Mouse (Mus musculus) stomach, embryonic 15.5 days (tissue): ENCODE results near the gene Grid1. TPM values are rescaled to one million over a fixed set of nuclear protein-coding genes. Genes with fewer than 3 reads are reported as not detected.

ENCODE experiments used
- ATAC-seq: fragments of 200-750 bp; cut with Nextera tagmentation; 2 replicates; pipeline ENCODE4 v1.8.0; 2017; ENCODE audit warnings: low read depth, moderate number of reproducible peaks, moderate TSS enrichment; ENCODE audit not compliant: insufficient read depth, low FRiP score
- H3K27ac ChIP-seq: fragments of 300-500 bp; sonication (generic); 2 replicates; pipeline ENCODE4 v1.5.1; 2015; ENCODE audit warnings: mild to moderate bottlenecking, inconsistent platforms
- H3K27me3 ChIP-seq: fragments of 300-500 bp; sonication (generic); replicated peaks from 2 replicates; pipeline ENCODE4 v1.6.1; 2015; ENCODE audit warnings: inconsistent platforms
- H3K36me3 ChIP-seq: fragments of 300-500 bp; sonication (generic); 2 replicates; pipeline ENCODE4 v1.6.1; 2015; ENCODE audit warnings: inconsistent platforms
- H3K4me1 ChIP-seq: fragments of 300-500 bp; sonication (generic); 2 replicates; pipeline ENCODE4 v1.6.1; 2015; ENCODE audit warnings: inconsistent platforms
- H3K4me2 ChIP-seq: fragments of 300-500 bp; sonication (generic); 2 replicates; pipeline ENCODE4 v1.6.1; 2015; ENCODE audit warnings: mild to moderate bottlenecking, inconsistent platforms
- H3K4me3 ChIP-seq: fragments of 300-500 bp; sonication (generic); replicated peaks from 2 replicates; pipeline ENCODE4 v1.5.1; 2015; ENCODE audit warnings: inconsistent platforms
- H3K9ac ChIP-seq: fragments of 300-500 bp; sonication (generic); 2 replicates; pipeline ENCODE4 v1.6.1; 2015; ENCODE audit warnings: inconsistent platforms
- H3K9me3 ChIP-seq: fragments of 300-500 bp; sonication (generic); 2 replicates; pipeline ENCODE4 v1.6.1; 2016; ENCODE audit warnings: inconsistent platforms
- WGBS: fragments of 180-500 bp; shearing (Covaris S2); methylation state at CpG from one replicate; pipeline ENCODE4 v1.1.7; 2015; 5-methylcytosine and 5-hydroxymethylcytosine counted together
- polyA plus RNA-seq: library from polyadenylated mRNA; unstranded; fragments of >200 nt; fragmentation: Nextera tagmentation; extraction: Ambion mirVana; gene quantifications from 2 replicates; pipeline ENCODE4 v1.2.1, GENCODE M21; 2015

Gene Grid1
- polyA plus RNA-seq = 0.76 and 1.4 TPM in 2 replicates

GRCm38 (mm10) chr14:34819919-34820652 lies at the start of gene Grid1:
Grid1 (plus strand) TSS chr14:34820108.
- H3K4me2 ChIP-seq = peak within 1 kb of the TSS; percentile 88
- no peak within 1 kb of the TSS for H3K9ac ChIP-seq
- peaks cover 81% of the 10 kb centered on the region for H3K27me3 ChIP-seq
- H3K4me3 ChIP-seq = peak within 1 kb of the TSS; percentile 51
- peak; percentile 37; the same call in 1 of the 2 replicates for ATAC-seq
- no peak within 1 kb of the TSS for H3K27ac ChIP-seq
- no peaks in the 10 kb centered on the region for H3K9me3 ChIP-seq
- WGBS = under 1% methylated on average over 80 of the region's 96 CpGs
- no peaks in the 10 kb centered on the region for H3K36me3 ChIP-seq
- H3K4me1 ChIP-seq = peaks cover 23% of the 10 kb centered on the region

GRCm38 (mm10) chr14:34770467-34770866 lies 49.4 kb upstream of the Grid1 start:
- WGBS = 83% methylated on average over 6 of the region's 6 CpGs
- Histone ChIP-seq H3K4me2 (no peak overlapping the region), H3K4me3 (no peak overlapping the region), H3K9ac (no peak overlapping the region), H3K27me3 (0 out of 2 replicates have a peak, but pooled peaks cover 3% of the 10 kb centered on the region), H3K9me3 (no peaks in the 10 kb centered on the region), H3K27ac (no peak overlapping the region), H3K4me1 (peaks cover 10% of the 10 kb centered on the region), H3K36me3 (no peaks in the 10 kb centered on the region)
- no peak for ATAC-seq

DNA sequence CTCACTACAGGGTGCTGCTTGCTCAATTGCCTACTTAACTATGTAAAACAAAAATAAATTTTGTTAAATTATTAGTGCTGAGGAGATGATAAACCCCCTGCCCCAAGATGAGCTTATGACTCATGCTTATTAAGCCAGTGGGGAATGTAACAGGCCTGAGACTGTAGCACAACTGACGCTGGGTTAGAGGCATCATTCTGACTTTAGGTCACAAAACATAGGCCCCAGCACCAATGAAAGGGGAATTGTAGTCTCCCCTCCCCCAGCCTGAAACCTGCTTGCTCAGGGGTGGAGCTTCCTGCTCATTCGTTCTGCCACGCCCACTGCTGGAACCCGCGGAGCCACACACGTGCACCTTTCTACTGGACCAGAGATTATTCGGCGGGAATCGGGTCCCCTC lies 48.3 kb upstream of the Grid1 start:
- peaks cover 10% of the 10 kb centered on the region for H3K4me1 ChIP-seq
- no peak for ATAC-seq
- WGBS = 35% methylated on average over 9 of the region's 9 CpGs
- H3K36me3 ChIP-seq = no peaks in the 10 kb centered on the region
- 0 out of 2 replicates have a peak, but pooled peaks cover 3% of the 10 kb centered on the region for H3K27me3 ChIP-seq
- H3K4me2 ChIP-seq = no peak overlapping the region
- H3K4me3 ChIP-seq = no peak overlapping the region
- no peak overlapping the region for H3K9ac ChIP-seq
- no peaks in the 10 kb centered on the region for H3K9me3 ChIP-seq
- H3K27ac ChIP-seq = no peak overlapping the region

- no peak overlapping the region for H3K4me3 ChIP-seq
- no peak overlapping the region for H3K27ac ChIP-seq
- H3K4me1 ChIP-seq = peaks cover 10% of the 10 kb centered on the region
- no peaks in the 10 kb centered on the region for H3K36me3 ChIP-seq
- WGBS = 57% methylated on average over 7 of the region's 7 CpGs
- 0 out of 2 replicates have a peak, but pooled peaks cover 3% of the 10 kb centered on the region for H3K27me3 ChIP-seq
- no peaks in the 10 kb centered on the region for H3K9me3 ChIP-seq
- ATAC-seq = no peak
- no peak overlapping the region for H3K9ac ChIP-seq
- H3K4me2 ChIP-seq = no peak overlapping the region
Measured at GRCm38 (mm10) chr14:34772132-34772531, 47.8 kb upstream of the Grid1 start.

- no peak overlapping the region for H3K4me2 ChIP-seq
- no peaks in the 10 kb centered on the region for H3K36me3 ChIP-seq
- H3K4me3 ChIP-seq = no peak overlapping the region
- H3K27me3 ChIP-seq = 0 out of 2 replicates have a peak, but pooled peaks cover 3% of the 10 kb centered on the region
- no peak for ATAC-seq
- H3K9me3 ChIP-seq = no peaks in the 10 kb centered on the region
- H3K4me1 ChIP-seq = peaks cover 10% of the 10 kb centered on the region
- H3K27ac ChIP-seq = no peak overlapping the region
- 54% methylated on average over 3 of the region's 3 CpGs for WGBS
- H3K9ac ChIP-seq = no peak overlapping the region
Measured at GRCm38 (mm10) chr14:34773681-34774080, 46.2 kb upstream of the Grid1 start.

DNA sequence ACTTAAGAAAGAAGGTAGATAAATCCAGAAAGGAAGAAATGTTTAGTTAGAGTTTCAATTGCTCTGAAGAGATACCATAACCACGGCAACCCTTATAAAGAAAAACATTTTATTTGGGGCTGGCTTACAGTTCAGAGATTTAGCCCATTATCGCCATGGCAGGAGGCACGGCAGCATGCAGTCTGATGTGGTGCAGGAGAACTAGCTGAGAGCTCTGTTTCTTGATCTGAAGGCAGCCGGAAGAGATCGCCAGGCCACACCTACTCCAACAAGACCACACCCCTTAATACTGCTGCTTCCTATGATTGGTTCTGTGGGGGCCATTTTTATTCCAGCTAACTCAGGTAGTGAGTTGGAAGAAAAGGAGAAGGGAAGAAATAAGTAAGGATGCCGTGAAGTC lies 45.7 kb upstream of the Grid1 start:
- peaks cover 6% of the 10 kb centered on the region for H3K4me1 ChIP-seq
- no peak overlapping the region for H3K27ac ChIP-seq
- no peaks in the 10 kb centered on the region for H3K9me3 ChIP-seq
- no peak overlapping the region for H3K9ac ChIP-seq
- ATAC-seq = no peak
- 0 out of 2 replicates have a peak, but pooled peaks cover 3% of the 10 kb centered on the region for H3K27me3 ChIP-seq
- whole genome bisulfite sequencing = 76% methylated on average over 6 of the region's 6 CpGs
- H3K36me3 ChIP-seq = no peaks in the 10 kb centered on the region
- H3K4me2 ChIP-seq = no peak overlapping the region
- no peak overlapping the region for H3K4me3 ChIP-seq

DNA sequence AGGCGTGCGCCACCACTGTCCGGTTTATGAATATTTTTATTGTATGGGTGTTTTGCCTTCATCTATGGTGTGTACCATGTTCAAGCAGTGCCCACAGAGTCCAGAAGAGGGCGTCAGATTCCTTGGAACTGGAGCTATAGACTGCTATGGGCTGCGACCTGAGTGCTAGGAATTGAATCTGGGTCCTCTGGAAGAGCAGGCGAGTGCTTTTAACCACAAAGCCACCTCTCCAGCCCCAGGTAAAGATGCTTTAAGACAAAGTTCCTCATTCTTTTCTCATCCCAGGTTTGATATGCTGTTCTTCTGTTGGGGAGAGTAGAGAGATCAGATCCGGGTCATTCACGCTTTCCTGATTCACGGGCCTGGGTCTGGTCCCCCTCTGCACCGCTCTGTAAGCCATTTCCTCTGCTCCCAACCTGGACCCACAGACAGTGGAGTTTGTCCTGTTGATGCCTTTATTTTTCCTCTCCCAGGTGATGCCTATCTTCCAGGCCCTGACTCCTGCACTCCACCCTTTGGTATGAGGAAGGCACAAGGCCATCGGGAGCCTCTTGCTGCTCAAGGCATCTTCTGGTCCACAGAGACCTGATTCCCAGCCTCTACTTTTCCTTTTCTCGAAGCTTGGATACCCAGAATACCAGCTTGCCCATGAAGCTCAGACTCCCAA lies 43.1 kb upstream of the Grid1 start:
- H3K9me3 ChIP-seq = no peaks in the 10 kb centered on the region
- no peak overlapping the region for H3K4me3 ChIP-seq
- no peaks in the 10 kb centered on the region for H3K36me3 ChIP-seq
- H3K27ac ChIP-seq = no peak overlapping the region
- no peaks in the 10 kb centered on the region for H3K27me3 ChIP-seq
- WGBS = 85% methylated on average over 12 of the region's 12 CpGs
- H3K4me2 ChIP-seq = no peak overlapping the region
- H3K9ac ChIP-seq = no peak overlapping the region
- no peak for ATAC-seq
- no peaks in the 10 kb centered on the region for H3K4me1 ChIP-seq

DNA sequence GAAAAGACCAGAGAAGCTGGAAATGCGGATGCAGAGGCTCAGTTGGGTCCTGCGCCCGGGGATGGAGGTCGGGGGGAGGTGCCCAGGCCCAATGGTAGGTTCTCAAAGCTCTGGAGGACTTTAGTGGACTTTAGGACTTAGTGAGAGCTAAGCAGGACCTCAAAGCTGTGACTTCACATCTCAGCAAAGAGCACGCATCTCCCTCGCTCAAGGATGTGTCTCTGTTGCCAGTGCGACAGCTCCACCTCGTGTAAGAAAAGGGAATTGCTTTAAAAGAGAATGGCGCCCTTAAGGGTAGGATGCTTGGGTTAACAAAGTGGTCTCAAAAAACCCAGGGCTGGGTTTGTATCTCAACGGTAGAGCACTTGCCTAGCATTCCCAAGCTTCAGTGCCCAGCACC lies 42.1 kb upstream of the Grid1 start:
- H3K4me2 ChIP-seq = no peak overlapping the region
- H3K9ac ChIP-seq = no peak overlapping the region
- ATAC-seq = 0 out of 2 replicates have a peak, but pooled peaks have one; percentile 20
- no peaks in the 10 kb centered on the region for H3K4me1 ChIP-seq
- no peaks in the 10 kb centered on the region for H3K9me3 ChIP-seq
- H3K27ac ChIP-seq = no peak overlapping the region
- no peaks in the 10 kb centered on the region for H3K36me3 ChIP-seq
- H3K4me3 ChIP-seq = no peak overlapping the region
- no peaks in the 10 kb centered on the region for H3K27me3 ChIP-seq
- 14% methylated on average over 10 of the region's 10 CpGs for WGBS

DNA sequence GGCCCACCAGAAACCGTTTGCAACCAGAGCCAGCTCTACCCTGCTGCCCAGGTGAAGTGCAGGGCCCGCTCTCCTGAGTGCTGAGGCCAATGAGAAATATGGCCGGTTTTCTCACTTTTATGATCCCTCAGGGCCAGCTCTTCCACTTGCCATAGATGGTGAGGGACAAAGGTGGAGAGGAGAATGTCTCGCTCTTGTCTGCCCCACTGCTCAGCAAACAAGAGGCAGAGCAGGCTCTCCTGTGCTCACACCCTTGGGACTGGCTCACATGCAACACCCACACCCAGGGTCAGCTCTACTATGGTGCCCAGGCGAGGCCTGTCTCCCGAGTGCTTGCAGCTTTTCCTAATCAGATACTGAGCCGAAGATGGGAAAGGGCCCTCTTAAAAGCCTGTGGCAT lies 41.1 kb upstream of the Grid1 start:
- Histone ChIP-seq H3K4me1 (no peaks in the 10 kb centered on the region), H3K9me3 (no peaks in the 10 kb centered on the region), H3K36me3 (no peaks in the 10 kb centered on the region), H3K27ac (no peak overlapping the region), H3K9ac (no peak overlapping the region), H3K4me3 (no peak overlapping the region), H3K4me2 (no peak overlapping the region), H3K27me3 (no peaks in the 10 kb centered on the region)
- no peak for ATAC-seq
- WGBS = 83% methylated on average over 7 of the region's 7 CpGs

GRCm38 (mm10) chr14:34793406-34794037 lies 26.4 kb upstream of the Grid1 start:
- Histone ChIP-seq H3K9me3 (no peaks in the 10 kb centered on the region), H3K4me2 (no peak overlapping the region), H3K27ac (no peak overlapping the region), H3K36me3 (no peaks in the 10 kb centered on the region), H3K4me1 (no peaks in the 10 kb centered on the region), H3K9ac (no peak overlapping the region), H3K27me3 (no peaks in the 10 kb centered on the region), H3K4me3 (no peak overlapping the region)
- WGBS = 55% methylated on average over 1 of the region's 1 CpGs
- no peak for ATAC-seq

- no peak for ATAC-seq
- Histone ChIP-seq H3K4me1 (no peaks in the 10 kb centered on the region), H3K27ac (no peak overlapping the region), H3K36me3 (no peaks in the 10 kb centered on the region), H3K9ac (no peak overlapping the region), H3K4me3 (no peak overlapping the region), H3K27me3 (peaks cover 10% of the 10 kb centered on the region), H3K4me2 (no peak overlapping the region), H3K9me3 (no peaks in the 10 kb centered on the region)
- 18% methylated on average over 16 of the region's 16 CpGs for WGBS
Measured at GRCm38 (mm10) chr14:34810763-34811489, 9.0 kb upstream of the Grid1 start.
